Mouse (Mus musculus): ENCODE measurements around the gene Glyr1. TPM values are rescaled to one million over a fixed set of nuclear protein-coding genes. Genes with fewer than 3 reads are reported as not detected.

Glyr1 gene
- polyA plus RNA-seq (2016; fragmentation: Nextera tagmentation; extraction: Ambion mirVana): 211 and 219 TPM in 2 replicates

GRCm38 (mm10) chr16:5049774-5050234 is at the start of gene Glyr1, which contains the start of gene Ubn1:
Gene Glyr1 (minus strand): TSS chr16:5049863.
Gene Ubn1 (plus strand): TSS chr16:5050057.
- Histone ChIP-seq H3K4me1 (replicated peaks) (peaks cover 31% of the 10 kb centered on the region), H3K27me3 (ENCODE audit: insufficient read depth, poor library complexity, severe bottlenecking) (no peaks in the 10 kb centered on the region), H3K9me3 (no peaks in the 10 kb centered on the region), H3K27ac (peak within 1 kb of the TSS; percentile 92), H3K4me3 (peak within 1 kb of the TSS; percentile 95), H3K36me3 (peaks cover 54% of the 10 kb centered on the region)
- under 1% methylated on average over 56 of the region's 56 CpGs for WGBS
- peak; percentile 99 for DNase-seq (ENCODE audit: low spot score)

- no peaks in the 10 kb centered on the region for H3K27me3 ChIP-seq (ENCODE audit: insufficient read depth, poor library complexity, severe bottlenecking)
- WGBS: 79% methylated on average over 8 of the region's 8 CpGs
Observed at GRCm38 (mm10) chr16:5096504-5096903, 46.8 kb upstream of the Glyr1 start.

GRCm38 (mm10) chr16:5093285-5093684 is 43.6 kb upstream of the Glyr1 start:
- no peaks in the 10 kb centered on the region for H3K9me3 ChIP-seq
- DNase-seq (ENCODE audit: low spot score): no peak
- H3K27ac ChIP-seq: no peak overlapping the region
- no peaks in the 10 kb centered on the region for H3K27me3 ChIP-seq (ENCODE audit: insufficient read depth, poor library complexity, severe bottlenecking)
- H3K36me3 ChIP-seq: peaks cover 10% of the 10 kb centered on the region
- peaks cover 3% of the 10 kb centered on the region; the same call in 1 of the 2 replicates for H3K4me1 ChIP-seq (replicated peaks)
- H3K4me3 ChIP-seq: no peak overlapping the region
- WGBS: 90% methylated on average over 5 of the region's 5 CpGs

More at GRCm38 (mm10) chr16:5096504-5096903, 46.8 kb upstream of the Glyr1 start:
- DNase-seq (ENCODE audit: low spot score): no peak
- Histone ChIP-seq H3K4me3 (no peak overlapping the region), H3K36me3 (no peaks in the 10 kb centered on the region), H3K9me3 (0 out of 2 replicates have a peak, but pooled peaks cover 3% of the 10 kb centered on the region), H3K4me1 (replicated peaks) (peaks cover 3% of the 10 kb centered on the region; the same call in 1 of the 2 replicates), H3K27ac (no peak overlapping the region)

- no peak for DNase-seq (ENCODE audit: low spot score)
- Histone ChIP-seq H3K4me1 (replicated peaks) (no peaks in the 10 kb centered on the region), H3K9me3 (no peaks in the 10 kb centered on the region), H3K27ac (no peak overlapping the region), H3K4me3 (no peak overlapping the region), H3K36me3 (peaks cover 53% of the 10 kb centered on the region), H3K27me3 (ENCODE audit: insufficient read depth, poor library complexity, severe bottlenecking) (no peaks in the 10 kb centered on the region)
- WGBS: 74% methylated on average over 10 of the region's 10 CpGs
Observed at GRCm38 (mm10) chr16:5089021-5089420, 39.4 kb upstream of the Glyr1 start.

GRCm38 (mm10) chr16:5086179-5086578 is 36.5 kb upstream of the Glyr1 start:
- Histone ChIP-seq H3K27me3 (ENCODE audit: insufficient read depth, poor library complexity, severe bottlenecking) (no peaks in the 10 kb centered on the region), H3K9me3 (no peaks in the 10 kb centered on the region), H3K4me3 (no peak overlapping the region), H3K4me1 (replicated peaks) (no peaks in the 10 kb centered on the region), H3K36me3 (peaks cover 80% of the 10 kb centered on the region), H3K27ac (no peak overlapping the region)
- no peak for DNase-seq (ENCODE audit: low spot score)
- 96% methylated on average over 2 of the region's 2 CpGs for WGBS

- no peaks in the 10 kb centered on the region for H3K27me3 ChIP-seq (ENCODE audit: insufficient read depth, poor library complexity, severe bottlenecking)
- H3K9me3 ChIP-seq: no peaks in the 10 kb centered on the region
- no peak overlapping the region for H3K27ac ChIP-seq
- H3K4me1 ChIP-seq (replicated peaks): no peaks in the 10 kb centered on the region
- H3K4me3 ChIP-seq: no peak overlapping the region
- peaks cover 86% of the 10 kb centered on the region for H3K36me3 ChIP-seq
- WGBS: 95% methylated on average over 4 of the region's 4 CpGs
- DNase-seq (ENCODE audit: low spot score): no peak
Observed at GRCm38 (mm10) chr16:5085196-5085595, 35.5 kb upstream of the Glyr1 start.

- no peak overlapping the region for H3K4me3 ChIP-seq
- peaks cover 98% of the 10 kb centered on the region for H3K36me3 ChIP-seq
- 93% methylated on average over 5 of the region's 5 CpGs for WGBS
- no peaks in the 10 kb centered on the region for H3K9me3 ChIP-seq
- no peaks in the 10 kb centered on the region for H3K27me3 ChIP-seq (ENCODE audit: insufficient read depth, poor library complexity, severe bottlenecking)
- no peak overlapping the region for H3K27ac ChIP-seq
- H3K4me1 ChIP-seq (replicated peaks): no peaks in the 10 kb centered on the region
- no peak for DNase-seq (ENCODE audit: low spot score)
Observed at GRCm38 (mm10) chr16:5074341-5074740, 24.7 kb upstream of the Glyr1 start.

GRCm38 (mm10) chr16:5071974-5072373 is 22.3 kb upstream of the Glyr1 start:
- Histone ChIP-seq H3K27ac (no peak overlapping the region), H3K27me3 (ENCODE audit: insufficient read depth, poor library complexity, severe bottlenecking) (no peaks in the 10 kb centered on the region), H3K9me3 (no peaks in the 10 kb centered on the region), H3K36me3 (peaks cover 95% of the 10 kb centered on the region), H3K4me1 (replicated peaks) (no peaks in the 10 kb centered on the region), H3K4me3 (no peak overlapping the region)
- 93% methylated on average over 7 of the region's 7 CpGs for WGBS
- no peak for DNase-seq (ENCODE audit: low spot score)

- Histone ChIP-seq H3K4me1 (replicated peaks) (no peaks in the 10 kb centered on the region), H3K27me3 (ENCODE audit: insufficient read depth, poor library complexity, severe bottlenecking) (no peaks in the 10 kb centered on the region), H3K27ac (no peak overlapping the region), H3K36me3 (peaks cover 95% of the 10 kb centered on the region), H3K4me3 (no peak overlapping the region), H3K9me3 (no peaks in the 10 kb centered on the region)
- WGBS: 94% methylated on average over 3 of the region's 3 CpGs
- no peak for DNase-seq (ENCODE audit: low spot score)
Observed at GRCm38 (mm10) chr16:5070321-5070720, 20.7 kb upstream of the Glyr1 start.

- 94% methylated on average over 4 of the region's 4 CpGs for WGBS
- H3K4me3 ChIP-seq: no peak overlapping the region
- H3K36me3 ChIP-seq: peaks cover 91% of the 10 kb centered on the region
- H3K4me1 ChIP-seq (replicated peaks): no peaks in the 10 kb centered on the region
- no peak for DNase-seq (ENCODE audit: low spot score)
- no peak overlapping the region for H3K27ac ChIP-seq
- H3K27me3 ChIP-seq (ENCODE audit: insufficient read depth, poor library complexity, severe bottlenecking): no peaks in the 10 kb centered on the region
- no peaks in the 10 kb centered on the region for H3K9me3 ChIP-seq
Observed at GRCm38 (mm10) chr16:5063472-5063871, 13.8 kb upstream of the Glyr1 start.

GRCm38 (mm10) chr16:5058114-5058513 is 8.5 kb upstream of the Glyr1 start:
- no peak for DNase-seq (ENCODE audit: low spot score)
- Histone ChIP-seq H3K9me3 (no peaks in the 10 kb centered on the region), H3K4me3 (no peak overlapping the region), H3K27me3 (ENCODE audit: insufficient read depth, poor library complexity, severe bottlenecking) (no peaks in the 10 kb centered on the region), H3K36me3 (peaks cover 90% of the 10 kb centered on the region), H3K27ac (no peak overlapping the region), H3K4me1 (replicated peaks) (no peaks in the 10 kb centered on the region)
- WGBS: 84% methylated on average over 1 of the region's 1 CpGs

GRCm38 (mm10) chr16:5050251-5051110 is 818 bp upstream of the Glyr1 start:
- DNase-seq (ENCODE audit: low spot score): no peak
- Histone ChIP-seq H3K4me1 (replicated peaks) (peaks cover 31% of the 10 kb centered on the region), H3K36me3 (peaks cover 54% of the 10 kb centered on the region), H3K9me3 (no peaks in the 10 kb centered on the region), H3K27me3 (ENCODE audit: insufficient read depth, poor library complexity, severe bottlenecking) (no peaks in the 10 kb centered on the region), H3K27ac (peak overlapping the region; percentile 92), H3K4me3 (peak overlapping the region; percentile 95)
- WGBS: under 1% methylated on average over 78 of the region's 78 CpGs

- H3K4me1 ChIP-seq (replicated peaks): peaks cover 31% of the 10 kb centered on the region
- H3K4me3 ChIP-seq: peak overlapping the region; percentile 95
- H3K36me3 ChIP-seq: peaks cover 57% of the 10 kb centered on the region
- H3K27ac ChIP-seq: peak overlapping the region; percentile 92
- H3K27me3 ChIP-seq (ENCODE audit: insufficient read depth, poor library complexity, severe bottlenecking): no peaks in the 10 kb centered on the region
- WGBS: under 1% methylated on average over 38 of the region's 38 CpGs
- no peaks in the 10 kb centered on the region for H3K9me3 ChIP-seq
- DNase-seq (ENCODE audit: low spot score): no peak
Observed at GRCm38 (mm10) chr16:5049182-5049773, 385 bp downstream of the Glyr1 start.

Data from hindbrain, embryonic 10.5 days (tissue).